Mouse (Mus musculus): ENCODE data around the gene Arpc3. TPM values are rescaled to one million over a fixed set of nuclear protein-coding genes. Genes with fewer than 3 reads are reported as not detected.
"Not testable (repeated sequence)": the region's sequence is repeated elsewhere in the genome, so short reads cannot be mapped to it uniquely, and the experiment has no call there.

Gene Arpc3
- polyA plus RNA-seq, 1 experiment from 2014 or later = 136 TPM

DNA sequence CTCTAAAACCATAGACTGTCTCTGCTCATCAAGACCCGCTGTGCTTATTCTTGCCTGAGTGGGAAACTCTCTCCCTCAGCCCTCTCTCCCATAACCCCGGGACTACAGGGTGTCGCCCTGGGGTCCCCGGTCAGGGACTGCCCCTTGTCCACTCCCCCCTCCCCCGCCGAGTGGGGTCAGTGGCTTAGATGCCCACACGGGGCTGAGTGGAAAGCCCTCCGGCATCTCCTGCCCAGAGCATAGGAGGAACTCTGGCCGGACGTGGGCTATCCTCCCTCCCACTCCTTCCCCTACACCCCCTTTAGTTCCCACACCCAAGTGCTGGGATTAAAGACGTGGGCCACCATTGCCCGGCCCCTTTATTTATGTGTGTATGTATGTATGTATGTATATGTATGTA lies 23.8 kb downstream of the Arpc3 start:
- no peaks in the 10 kb centered on the region for H3K9me3 ChIP-seq (replicated peaks; ENCODE audit: low read length)
- no peak overlapping the region for H3K4me2 ChIP-seq (ENCODE audit: low read length)
- no peak overlapping the region for H3K9ac ChIP-seq (ENCODE audit: low read depth, low read length)
- no peak overlapping the region for H3K4me3 ChIP-seq (replicated peaks; ENCODE audit: low read depth, low read length)
- no peaks in the 10 kb centered on the region for H3K4me1 ChIP-seq (replicated peaks; ENCODE audit: insufficient read depth, low read length)
- no peaks in the 10 kb centered on the region for H3K36me3 ChIP-seq (ENCODE audit: insufficient read depth, low read length)
- no peaks in the 10 kb centered on the region for H3K27me3 ChIP-seq (ENCODE audit: insufficient read depth, low read length)
- DNase-seq (ENCODE audit: low spot score) (no peak), ATAC-seq (replicated peaks; ENCODE audit: low FRiP score, low read depth) (no peak)
- WGBS = 81% methylated on average over 12 of the region's 12 CpGs
- no peak for TF ChIP-seq CTCF (IDR thresholded peaks at IDR 0.05; ENCODE audit: low read depth)
- H3K27ac ChIP-seq = no peak overlapping the region

GRCm38 (mm10) chr5:122420676-122421075 lies 29.0 kb downstream of the Arpc3 start:
- peak; percentile 44 for DNase-seq (ENCODE audit: low spot score)
- not testable (repeated sequence) for H3K9ac ChIP-seq (ENCODE audit: low read depth, low read length); H3K4me2 ChIP-seq (ENCODE audit: low read length); H3K4me1 ChIP-seq (replicated peaks; ENCODE audit: insufficient read depth, low read length); H3K27ac ChIP-seq; H3K4me3 ChIP-seq (replicated peaks; ENCODE audit: low read depth, low read length); H3K9me3 ChIP-seq (replicated peaks; ENCODE audit: low read length); H3K27me3 ChIP-seq (ENCODE audit: insufficient read depth, low read length); H3K36me3 ChIP-seq (ENCODE audit: insufficient read depth, low read length)
- WGBS = 49% methylated on average over 4 of the region's 4 CpGs
- ATAC-seq (replicated peaks; ENCODE audit: low FRiP score, low read depth) = peak; percentile 72; the same call in 1 of the 2 replicates

GRCm38 (mm10) chr5:122421271-122422068 lies 29.8 kb downstream of the Arpc3 start, which contains the start of gene Anapc7:
Anapc7 (plus strand) TSS chr5:122421693.
- peak within 1 kb of the TSS; percentile 83 for H3K27ac ChIP-seq
- peak; percentile 51; the same call in 1 of the 2 replicates for TF ChIP-seq CTCF (IDR thresholded peaks at IDR 0.05; ENCODE audit: low read depth)
- WGBS = 17% methylated on average over 17 of the region's 17 CpGs

DNA sequence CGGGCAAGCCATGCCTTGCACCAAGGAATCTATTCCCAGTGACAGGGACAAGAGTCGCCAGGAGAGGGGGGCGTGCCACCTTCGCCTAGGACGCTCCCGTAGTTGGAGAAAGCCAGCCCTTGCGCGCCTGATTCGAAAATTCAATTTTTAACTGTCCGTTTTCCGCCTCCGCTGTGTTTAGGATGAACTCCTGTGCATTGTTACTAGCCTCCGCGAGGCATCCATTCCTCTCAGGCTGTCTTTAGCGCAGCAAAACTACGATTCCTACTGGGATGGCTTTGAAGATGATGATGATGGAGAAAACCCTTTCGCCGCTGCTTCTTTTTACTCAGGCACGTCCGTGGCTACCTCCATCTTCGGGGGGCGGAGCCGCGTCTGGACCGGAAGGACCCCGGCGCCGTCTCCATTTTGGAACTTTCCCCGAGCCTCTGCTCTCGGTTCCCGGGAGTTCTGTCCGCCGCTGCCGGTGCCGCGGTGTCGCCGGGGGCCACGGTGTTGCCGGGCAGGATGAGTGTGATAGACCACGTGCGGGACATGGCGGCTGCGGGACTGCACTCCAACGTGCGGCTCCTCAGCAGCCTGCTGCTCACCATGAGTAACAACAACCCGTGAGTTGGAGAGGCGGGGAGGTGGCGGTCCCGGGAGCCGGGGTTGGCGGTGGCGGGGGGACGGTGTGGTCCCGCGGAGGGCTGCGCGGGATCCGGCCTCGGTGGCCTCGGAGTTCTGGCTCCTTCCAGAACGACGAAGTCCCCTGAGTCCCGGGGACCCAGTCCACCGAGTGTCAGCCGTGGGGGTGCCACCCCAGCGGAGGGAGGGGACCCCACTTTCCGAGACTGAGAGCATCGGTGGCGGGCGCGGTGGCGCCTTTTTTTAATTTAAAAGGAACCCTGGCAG lies 30.6 kb downstream of the Arpc3 start:
- Histone ChIP-seq H3K9me3 (replicated peaks; ENCODE audit: low read length) (no peaks in the 10 kb centered on the region), H3K9ac (ENCODE audit: low read depth, low read length) (peak overlapping the region; percentile 97), H3K4me1 (replicated peaks; ENCODE audit: insufficient read depth, low read length) (peaks cover 7% of the 10 kb centered on the region; the same call in 1 of the 2 replicates), H3K27me3 (ENCODE audit: insufficient read depth, low read length) (no peaks in the 10 kb centered on the region), H3K4me3 (replicated peaks; ENCODE audit: low read depth, low read length) (peak overlapping the region; percentile 96), H3K36me3 (ENCODE audit: insufficient read depth, low read length) (no peaks in the 10 kb centered on the region), H3K4me2 (ENCODE audit: low read length) (peak overlapping the region; percentile 80), H3K27ac (peak overlapping the region; percentile 83)
- ATAC-seq (replicated peaks; ENCODE audit: low FRiP score, low read depth) (peak; percentile 75), DNase-seq (ENCODE audit: low spot score) (peak; percentile 94)
- WGBS = under 1% methylated on average over 73 of the region's 73 CpGs
- TF ChIP-seq CTCF (IDR thresholded peaks at IDR 0.05; ENCODE audit: low read depth) = peak; percentile 57

More at GRCm38 (mm10) chr5:122421271-122422068, 29.8 kb downstream of the Arpc3 start, which contains the start of gene Anapc7:
- Histone ChIP-seq H3K4me2 (ENCODE audit: low read length) (peak within 1 kb of the TSS; percentile 80), H3K4me1 (replicated peaks; ENCODE audit: insufficient read depth, low read length) (peaks cover 7% of the 10 kb centered on the region; the same call in 1 of the 2 replicates), H3K9me3 (replicated peaks; ENCODE audit: low read length) (no peaks in the 10 kb centered on the region), H3K9ac (ENCODE audit: low read depth, low read length) (peak within 1 kb of the TSS; percentile 97), H3K36me3 (ENCODE audit: insufficient read depth, low read length) (no peaks in the 10 kb centered on the region), H3K4me3 (replicated peaks; ENCODE audit: low read depth, low read length) (peak within 1 kb of the TSS; percentile 96), H3K27me3 (ENCODE audit: insufficient read depth, low read length) (no peaks in the 10 kb centered on the region)
- no peak for ATAC-seq (replicated peaks; ENCODE audit: low FRiP score, low read depth)
- peak; percentile 11 for DNase-seq (ENCODE audit: low spot score)

DNA sequence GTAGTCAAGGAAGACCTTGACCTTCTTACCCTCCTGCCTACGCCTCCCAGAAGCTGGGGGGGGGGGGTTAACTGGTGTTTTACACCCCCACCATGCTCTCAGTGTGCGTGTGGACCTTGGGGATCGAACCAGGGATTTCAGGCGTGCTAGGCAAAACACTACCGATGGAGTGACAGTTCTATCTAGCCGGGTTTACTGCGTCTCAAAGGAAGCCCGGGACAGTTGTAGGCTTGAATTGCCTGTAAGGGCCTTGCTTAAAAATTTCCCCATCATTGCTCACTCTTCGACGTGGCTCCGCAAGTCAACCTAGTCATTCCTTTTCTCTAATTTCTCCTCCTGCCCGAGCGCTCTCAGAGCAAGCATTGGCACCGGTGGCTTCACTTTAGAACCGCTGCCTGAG lies 31.4 kb downstream of the Arpc3 start:
- TF ChIP-seq CTCF (IDR thresholded peaks at IDR 0.05; ENCODE audit: low read depth) = no peak
- H3K27ac ChIP-seq = no peak overlapping the region
- peaks cover 7% of the 10 kb centered on the region; the same call in 1 of the 2 replicates for H3K4me1 ChIP-seq (replicated peaks; ENCODE audit: insufficient read depth, low read length)
- DNase-seq (ENCODE audit: low spot score) (peak; percentile 7), ATAC-seq (replicated peaks; ENCODE audit: low FRiP score, low read depth) (no peak)
- H3K27me3 ChIP-seq (ENCODE audit: insufficient read depth, low read length) = no peaks in the 10 kb centered on the region
- 23% methylated on average over 15 of the region's 15 CpGs for WGBS
- no peaks in the 10 kb centered on the region for H3K9me3 ChIP-seq (replicated peaks; ENCODE audit: low read length)
- peaks cover 2% of the 10 kb centered on the region; the same call in 1 of the 2 replicates for H3K36me3 ChIP-seq (ENCODE audit: insufficient read depth, low read length)
- H3K9ac ChIP-seq (ENCODE audit: low read depth, low read length) = peak overlapping the region; percentile 97
- H3K4me3 ChIP-seq (replicated peaks; ENCODE audit: low read depth, low read length) = peak overlapping the region; percentile 96
- peak overlapping the region; percentile 80 for H3K4me2 ChIP-seq (ENCODE audit: low read length)

GRCm38 (mm10) chr5:122425550-122425949 lies 33.9 kb downstream of the Arpc3 start:
- H3K4me2 ChIP-seq (ENCODE audit: low read length) = no peak overlapping the region
- ATAC-seq (replicated peaks; ENCODE audit: low FRiP score, low read depth) (no peak), DNase-seq (ENCODE audit: low spot score) (no peak)
- H3K27me3 ChIP-seq (ENCODE audit: insufficient read depth, low read length) = no peaks in the 10 kb centered on the region
- no peak overlapping the region for H3K27ac ChIP-seq
- peak; percentile 39; the same call in 1 of the 2 replicates for TF ChIP-seq CTCF (IDR thresholded peaks at IDR 0.05; ENCODE audit: low read depth)
- H3K4me1 ChIP-seq (replicated peaks; ENCODE audit: insufficient read depth, low read length) = peaks cover 7% of the 10 kb centered on the region; the same call in 1 of the 2 replicates
- WGBS = 54% methylated on average over 2 of the region's 2 CpGs
- no peak overlapping the region for H3K4me3 ChIP-seq (replicated peaks; ENCODE audit: low read depth, low read length)
- H3K9ac ChIP-seq (ENCODE audit: low read depth, low read length) = no peak overlapping the region
- no peaks in the 10 kb centered on the region for H3K9me3 ChIP-seq (replicated peaks; ENCODE audit: low read length)
- peaks cover 21% of the 10 kb centered on the region for H3K36me3 ChIP-seq (ENCODE audit: insufficient read depth, low read length)
